Mouse (Mus musculus) limb, embryonic 10.5 days (tissue): ENCODE results near the gene Ogfod2. TPM values are rescaled to one million over a fixed set of nuclear protein-coding genes. Genes with fewer than 3 reads are reported as not detected.

ENCODE experiments used
- polyA plus RNA-seq: library from polyadenylated mRNA; unstranded; fragments of >200 nt; fragmentation: Nextera tagmentation; extraction: Ambion mirVana; gene quantifications from 2 replicates; pipeline ENCODE4 v1.2.1, GENCODE M21; 2016

Gene Ogfod2
- polyA plus RNA-seq, 1 experiment from 2014 or later = 16.2 TPM

Other genes with a start within 250 kb of the Ogfod2 start
- gene Hcar2, start 246.8 kb upstream of the Ogfod2 start, polyA plus RNA-seq = not detected in 2 replicates
- not detected in 2 replicates for gene Hcar1, start 232.3 kb upstream of the Ogfod2 start, polyA plus RNA-seq
- 179 and 186 TPM in 2 replicates for gene Denr, start 205.1 kb upstream of the Ogfod2 start, polyA plus RNA-seq
- 1.3 and 3.2 TPM in 2 replicates for gene Gm43518, start 184.9 kb upstream of the Ogfod2 start, polyA plus RNA-seq
- 4.0 and 6.2 TPM in 2 replicates for gene Ccdc62, start 181.6 kb upstream of the Ogfod2 start, polyA plus RNA-seq
- 7.1 and 8.3 TPM in 2 replicates for gene Hip1r, start 138.7 kb upstream of the Ogfod2 start, polyA plus RNA-seq
- 40.5 and 42.6 TPM in 2 replicates for gene Vps37b, start 80.0 kb upstream of the Ogfod2 start, polyA plus RNA-seq
- gene Abcb9, start 16.5 kb upstream of the Ogfod2 start, polyA plus RNA-seq = 0.13 and 0.55 TPM in 2 replicates
- gene Arl6ip4, start 3.8 kb downstream of the Ogfod2 start, polyA plus RNA-seq = 139 and 150 TPM in 2 replicates
- 2.0 and 2.4 TPM in 2 replicates for gene Pitpnm2, start 137.5 kb downstream of the Ogfod2 start, polyA plus RNA-seq
- gene Mphosph9, start 215.7 kb downstream of the Ogfod2 start, polyA plus RNA-seq = 21.8 and 23.5 TPM in 2 replicates
- 18.0 and 20.0 TPM in 2 replicates for gene 2810006K23Rik, start 215.8 kb downstream of the Ogfod2 start, polyA plus RNA-seq